Mouse (Mus musculus) hindbrain, postnatal 0 days (tissue): ENCODE data around the gene Spout1. TPM values are rescaled to one million over a fixed set of nuclear protein-coding genes. Genes with fewer than 3 reads are reported as not detected.

Source experiments
- ATAC-seq: fragments of 200-750 bp; cut with Nextera tagmentation; 2 replicates; pipeline ENCODE4 v1.8.0; 2017; ENCODE audit warnings: mild to moderate bottlenecking, moderate TSS enrichment, moderate library complexity
- DNase-seq: peaks from one replicate; pipeline ENCODE4 v3.0.0-alpha.2; 2015; ENCODE audit warnings: low spot score
- H3K27ac ChIP-seq: fragments of 300-500 bp; sonication (generic); 2 replicates; pipeline ENCODE4 v1.5.1; 2014; ENCODE audit warnings: mild to moderate bottlenecking
- H3K27me3 ChIP-seq: fragments of 300-500 bp; sonication (generic); 2 replicates; pipeline ENCODE4 v1.6.1; 2014; ENCODE audit warnings: low read length, mixed read lengths; ENCODE audit not compliant: insufficient read depth
- H3K36me3 ChIP-seq: fragments of 300-500 bp; sonication (generic); 2 replicates; pipeline ENCODE4 v1.6.1; 2014; ENCODE audit warnings: low read length, mixed read lengths; ENCODE audit not compliant: insufficient read depth
- H3K4me1 ChIP-seq: fragments of 300-500 bp; sonication (generic); 2 replicates; pipeline ENCODE4 v1.6.1; 2014; ENCODE audit warnings: antibody characterized with exemption, low read length, mixed read lengths; ENCODE audit not compliant: insufficient read depth
- H3K4me2 ChIP-seq: fragments of 300-500 bp; sonication (generic); 2 replicates; pipeline ENCODE4 v1.6.1; 2014; ENCODE audit warnings: low read depth, mild to moderate bottlenecking, low read length, moderate library complexity, mixed read lengths
- H3K4me3 ChIP-seq: fragments of 300-500 bp; sonication (generic); 2 replicates; pipeline ENCODE4 v1.5.1; 2014; ENCODE audit warnings: low read length
- H3K9ac ChIP-seq: fragments of 300-500 bp; sonication (generic); replicated peaks from 2 replicates; pipeline ENCODE4 v1.6.1; 2014; ENCODE audit warnings: mild to moderate bottlenecking, low read length, moderate library complexity, mixed read lengths
- H3K9me3 ChIP-seq: fragments of 300-500 bp; sonication (generic); 2 replicates; pipeline ENCODE4 v1.6.1; 2016; ENCODE audit warnings: low read length, mixed read lengths
- CTCF ChIP-seq: IDR thresholded peaks from 2 replicates; pipeline ENCODE4 v1.5.1; 2016; ENCODE audit warnings: antibody characterized with exemption, control low read depth, low read depth
- WGBS: fragments of 180-500 bp; shearing (Covaris S2); extraction: QIAGEN DNeasy Blood & Tissue Kit; methylation state at CpG from one replicate; pipeline ENCODE4 v1.1.7; 2014; 5-methylcytosine and 5-hydroxymethylcytosine counted together
- polyA plus RNA-seq: library from polyadenylated mRNA; unstranded; fragments of >200 nt; fragmentation: Nextera tagmentation; extraction: Ambion mirVana; gene quantifications from 2 replicates; pipeline ENCODE4 v1.2.1, GENCODE M21; 2015
- total RNA-seq: library from RNA; depleted of rRNA; stranded (reverse); fragments of >200 nt; gene quantifications from 2 replicates; pipeline ENCODE4 v1.2.3, GENCODE M21; 2014

Gene Spout1
- total and polyA plus RNA-seq, 2 experiments from 2014 or later: 48.2 to 52.6 TPM

GRCm38 (mm10) chr2:30211408-30212168 is 33.3 kb upstream of the Spout1 start:
- H3K36me3 ChIP-seq: no peaks in the 10 kb centered on the region
- no peaks in the 10 kb centered on the region for H3K27me3 ChIP-seq
- TF ChIP-seq CTCF: no peak
- no peak overlapping the region for H3K9ac ChIP-seq
- H3K4me3 ChIP-seq: no peak overlapping the region
- H3K27ac ChIP-seq: no peak overlapping the region
- ATAC-seq (no peak), DNase-seq (no peak)
- no peaks in the 10 kb centered on the region for H3K9me3 ChIP-seq
- 69% methylated on average over 6 of the region's 6 CpGs for WGBS
- H3K4me1 ChIP-seq: 0 out of 2 replicates have a peak, but pooled peaks cover under 1% of the 10 kb centered on the region
- H3K4me2 ChIP-seq: no peak overlapping the region

- WGBS: 71% methylated on average over 5 of the region's 5 CpGs
- no peak for TF ChIP-seq CTCF
Measured at GRCm38 (mm10) chr2:30207886-30208285, 29.6 kb upstream of the Spout1 start.

GRCm38 (mm10) chr2:30207401-30207800 is 29.1 kb upstream of the Spout1 start:
- Histone ChIP-seq H3K4me2 (no peak overlapping the region), H3K4me3 (no peak overlapping the region), H3K27me3 (no peaks in the 10 kb centered on the region), H3K4me1 (peaks cover 6% of the 10 kb centered on the region; the same call in 1 of the 2 replicates), H3K9ac (no peak overlapping the region), H3K36me3 (no peaks in the 10 kb centered on the region), H3K27ac (no peak overlapping the region), H3K9me3 (no peaks in the 10 kb centered on the region)
- no peak for TF ChIP-seq CTCF
- ATAC-seq (no peak), DNase-seq (no peak)
- WGBS: 83% methylated on average over 4 of the region's 4 CpGs

More at GRCm38 (mm10) chr2:30207886-30208285, 29.6 kb upstream of the Spout1 start:
- peaks cover 6% of the 10 kb centered on the region; the same call in 1 of the 2 replicates for H3K4me1 ChIP-seq
- no peak overlapping the region for H3K4me2 ChIP-seq
- ATAC-seq (no peak), DNase-seq (no peak)
- H3K27me3 ChIP-seq: no peaks in the 10 kb centered on the region
- no peak overlapping the region for H3K27ac ChIP-seq
- H3K9ac ChIP-seq: no peak overlapping the region
- no peaks in the 10 kb centered on the region for H3K36me3 ChIP-seq
- H3K4me3 ChIP-seq: no peak overlapping the region
- H3K9me3 ChIP-seq: no peaks in the 10 kb centered on the region

DNA sequence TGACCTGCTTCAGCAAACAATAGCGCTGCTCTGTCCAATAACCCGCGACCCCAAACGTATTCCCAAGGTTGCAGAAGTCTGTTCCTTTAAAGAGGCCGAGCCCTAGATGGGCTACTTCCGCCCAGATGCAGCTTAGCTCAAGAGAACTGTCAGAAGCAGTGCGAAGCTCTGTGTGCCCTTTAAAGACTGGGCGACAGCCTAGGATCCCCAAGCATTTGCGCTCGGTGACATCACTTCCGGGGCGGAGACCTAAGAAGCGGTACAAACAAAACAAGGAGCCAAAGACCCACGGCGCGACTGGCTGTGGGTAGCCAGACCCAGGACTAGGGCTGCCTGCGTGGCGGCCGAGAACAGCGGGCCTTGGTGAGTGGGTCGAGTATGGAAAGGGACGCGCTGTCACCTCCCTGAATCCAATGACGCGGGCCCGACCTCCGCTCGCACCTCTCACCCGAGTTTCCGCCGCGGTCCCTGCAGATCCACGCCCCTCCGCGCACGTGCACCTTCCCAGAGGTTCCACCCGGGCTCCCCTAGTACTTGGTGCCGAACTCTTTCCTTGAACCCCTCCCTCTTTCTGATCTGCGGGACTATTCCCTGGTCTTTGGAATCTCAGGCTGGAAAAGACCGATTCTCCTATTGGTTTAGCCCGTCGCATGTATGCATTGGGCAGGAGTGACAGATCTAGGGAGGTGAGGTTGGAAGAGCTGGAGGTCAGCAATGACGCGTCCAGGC is 27.5 kb upstream of the Spout1 start, which contains the start of gene Kyat1:
TSS of gene Kyat1 (minus strand) at position 219 of the 729 bp plus-strand sequence.
- no peaks in the 10 kb centered on the region for H3K36me3 ChIP-seq
- DNase-seq (peak; percentile 99), ATAC-seq (peak; percentile 98)
- H3K27ac ChIP-seq: peak within 1 kb of the TSS; percentile 77
- H3K4me1 ChIP-seq: peaks cover 6% of the 10 kb centered on the region; the same call in 1 of the 2 replicates
- H3K9me3 ChIP-seq: no peaks in the 10 kb centered on the region
- peak within 1 kb of the TSS; percentile 65 for H3K4me3 ChIP-seq
- no peak for TF ChIP-seq CTCF
- H3K4me2 ChIP-seq: peak within 1 kb of the TSS; percentile 66
- under 1% methylated on average over 44 of the region's 44 CpGs for WGBS
- H3K9ac ChIP-seq: peak within 1 kb of the TSS; percentile 60
- no peaks in the 10 kb centered on the region for H3K27me3 ChIP-seq

GRCm38 (mm10) chr2:30205255-30205628 is 27.0 kb upstream of the Spout1 start:
- Histone ChIP-seq H3K9ac (peak overlapping the region; percentile 60), H3K36me3 (no peaks in the 10 kb centered on the region), H3K4me2 (peak overlapping the region; percentile 66), H3K27ac (peak overlapping the region; percentile 77), H3K27me3 (no peaks in the 10 kb centered on the region), H3K9me3 (no peaks in the 10 kb centered on the region), H3K4me1 (peaks cover 6% of the 10 kb centered on the region; the same call in 1 of the 2 replicates), H3K4me3 (peak overlapping the region; percentile 65)
- no peak for TF ChIP-seq CTCF
- DNase-seq (no peak), ATAC-seq (peak; percentile 58)
- WGBS: under 1% methylated on average over 13 of the region's 13 CpGs

- DNase-seq (peak; percentile 33), ATAC-seq (no peak)
- WGBS: 71% methylated on average over 7 of the region's 7 CpGs
- no peaks in the 10 kb centered on the region for H3K9me3 ChIP-seq
- no peak overlapping the region for H3K4me3 ChIP-seq
- no peak overlapping the region for H3K9ac ChIP-seq
- H3K27me3 ChIP-seq: no peaks in the 10 kb centered on the region
- H3K4me1 ChIP-seq: peaks cover 6% of the 10 kb centered on the region; the same call in 1 of the 2 replicates
- TF ChIP-seq CTCF: peak; percentile 62
- H3K36me3 ChIP-seq: no peaks in the 10 kb centered on the region
- H3K27ac ChIP-seq: no peak overlapping the region
- no peak overlapping the region for H3K4me2 ChIP-seq
Measured at GRCm38 (mm10) chr2:30203439-30203838, 25.2 kb upstream of the Spout1 start.
